Mouse (Mus musculus): Measurements from ENCODE around the gene Rassf3.

Rassf3 gene

GRCm38 (mm10) chr10:121394789-121395325 lies 81.3 kb downstream of the Rassf3 start:
- DNase-seq, result no peak

DNA sequence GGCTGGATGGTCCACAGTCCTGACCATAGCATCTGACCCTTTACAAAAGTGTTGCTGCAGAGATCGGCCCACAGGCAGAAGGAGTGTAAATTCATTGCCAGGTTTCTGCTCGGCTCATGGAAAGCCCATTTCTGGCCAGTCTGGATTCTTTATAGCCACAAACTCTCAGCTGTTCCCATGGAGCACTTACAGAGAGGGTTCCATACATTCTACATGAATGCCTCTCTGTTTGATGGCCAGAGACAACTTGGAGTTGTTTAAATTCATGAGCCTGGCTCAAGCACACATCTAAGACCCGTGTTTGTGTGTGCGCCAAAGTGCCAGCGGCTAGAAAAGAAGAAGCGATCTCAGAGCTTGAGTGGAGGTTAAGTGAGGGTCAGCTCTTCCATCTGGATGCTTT lies 81.9 kb downstream of the Rassf3 start:
- no peak for DNase-seq

DNA sequence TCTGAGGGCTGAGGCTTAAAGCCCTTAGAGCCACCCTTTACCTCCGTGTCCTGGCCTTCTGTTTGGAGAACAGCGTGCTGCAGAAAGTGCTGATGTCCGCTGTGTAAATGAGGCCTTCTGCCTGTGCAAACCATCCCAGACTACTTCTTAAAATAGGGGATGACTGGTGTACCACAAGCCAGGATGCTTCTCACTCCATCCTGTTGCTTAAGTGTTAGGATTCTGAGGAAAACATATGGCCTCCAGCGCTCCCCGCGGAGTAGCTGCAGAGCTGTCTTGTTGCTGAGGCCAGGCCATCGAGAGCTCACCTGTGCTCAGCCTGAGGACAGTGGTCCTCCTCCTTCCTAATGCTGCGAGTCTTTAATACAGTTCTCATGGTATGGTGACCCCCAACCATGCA lies 84.2 kb downstream of the Rassf3 start:
- DNase-seq, result peak; percentile 18

DNA sequence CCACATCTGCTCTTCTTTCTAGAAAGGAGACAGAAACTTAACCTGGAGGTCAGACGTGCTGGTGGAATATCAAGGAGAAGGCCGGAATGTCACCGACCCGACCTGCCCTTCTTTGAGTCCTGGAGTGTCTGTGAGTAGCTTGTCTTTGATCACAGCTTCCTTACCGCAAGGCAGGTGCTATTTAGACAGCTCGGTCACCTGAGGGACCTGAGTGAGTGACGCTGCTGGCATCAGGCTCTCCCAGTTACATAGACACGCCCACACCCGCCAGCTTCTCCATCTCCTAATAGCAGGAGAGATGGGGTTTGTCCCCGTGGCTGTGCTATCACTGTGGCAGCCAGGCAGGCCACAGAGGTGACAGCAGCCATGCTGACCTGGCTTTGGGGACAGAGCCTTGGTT lies 85.5 kb downstream of the Rassf3 start:
- no peak for DNase-seq

- no peak for DNase-seq
These were observed 89.8 kb downstream of the Rassf3 start for GRCm38 (mm10) chr10:121386347-121386746.

GRCm38 (mm10) chr10:121385695-121386094 lies 90.5 kb downstream of the Rassf3 start:
- DNase-seq, result no peak

DNA sequence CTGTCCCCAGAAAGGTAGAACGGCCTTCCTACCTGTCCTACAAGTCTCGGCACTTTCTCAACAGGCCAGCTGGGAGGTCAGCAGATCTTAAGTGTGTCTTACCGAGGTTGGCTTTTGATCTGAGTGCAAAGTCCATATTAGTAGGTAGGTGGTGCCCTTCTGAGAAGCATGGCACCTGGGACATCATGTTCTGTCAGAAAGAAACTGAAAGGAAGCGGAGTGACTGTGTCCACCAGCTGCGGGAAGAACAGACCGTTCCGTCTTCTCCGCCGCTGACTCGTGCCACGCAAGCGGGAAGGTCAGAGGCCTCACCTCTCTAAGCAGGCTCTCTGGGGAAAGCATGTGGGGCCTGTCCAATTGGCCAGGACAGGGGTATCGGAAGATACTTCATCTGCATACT lies 91.4 kb downstream of the Rassf3 start:
- DNase-seq, result no peak

DNA sequence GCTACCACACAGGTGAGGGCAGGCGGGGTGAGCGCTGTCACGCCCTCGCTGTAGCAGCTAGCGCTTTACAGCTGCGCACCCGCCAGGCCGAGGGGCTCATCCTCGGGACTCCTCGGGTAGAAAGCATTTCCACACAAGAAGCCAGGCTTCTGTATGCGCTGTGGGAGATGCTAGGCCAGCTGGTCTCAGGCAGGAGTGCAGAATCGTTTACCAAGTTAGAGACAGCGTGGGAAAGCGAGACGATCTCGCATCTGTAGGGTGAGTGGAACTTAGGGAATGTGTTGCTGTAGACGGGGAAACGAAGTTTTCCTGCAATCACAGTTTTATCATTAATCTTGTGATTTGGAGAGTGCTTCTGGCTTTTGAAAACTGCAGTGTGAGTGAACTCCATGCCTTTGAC lies 94.9 kb downstream of the Rassf3 start:
- no peak for DNase-seq

DNA sequence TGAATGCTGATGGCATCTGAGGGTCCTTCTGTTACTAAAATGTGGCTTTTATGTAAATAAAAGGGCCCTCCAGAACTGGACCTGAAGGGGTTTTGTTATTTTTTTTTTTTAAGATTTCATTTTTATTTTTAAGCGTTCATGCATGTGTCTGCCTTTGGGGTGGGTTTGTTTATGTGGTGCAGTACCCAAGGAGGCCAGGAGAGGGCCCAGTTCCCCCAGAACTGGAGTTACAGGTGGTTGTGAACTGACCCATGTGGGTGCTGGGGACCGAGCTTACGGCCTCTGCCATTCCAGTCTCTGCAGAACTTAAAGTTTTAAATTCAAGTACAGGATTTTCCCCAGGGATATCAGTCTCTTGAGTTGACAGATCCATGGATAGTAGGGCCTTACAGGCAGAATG lies 96.8 kb downstream of the Rassf3 start:
- DNase-seq, result no peak

GRCm38 (mm10) chr10:121376530-121377271 lies 99.4 kb downstream of the Rassf3 start:
- DNase-seq, result no peak

DNA sequence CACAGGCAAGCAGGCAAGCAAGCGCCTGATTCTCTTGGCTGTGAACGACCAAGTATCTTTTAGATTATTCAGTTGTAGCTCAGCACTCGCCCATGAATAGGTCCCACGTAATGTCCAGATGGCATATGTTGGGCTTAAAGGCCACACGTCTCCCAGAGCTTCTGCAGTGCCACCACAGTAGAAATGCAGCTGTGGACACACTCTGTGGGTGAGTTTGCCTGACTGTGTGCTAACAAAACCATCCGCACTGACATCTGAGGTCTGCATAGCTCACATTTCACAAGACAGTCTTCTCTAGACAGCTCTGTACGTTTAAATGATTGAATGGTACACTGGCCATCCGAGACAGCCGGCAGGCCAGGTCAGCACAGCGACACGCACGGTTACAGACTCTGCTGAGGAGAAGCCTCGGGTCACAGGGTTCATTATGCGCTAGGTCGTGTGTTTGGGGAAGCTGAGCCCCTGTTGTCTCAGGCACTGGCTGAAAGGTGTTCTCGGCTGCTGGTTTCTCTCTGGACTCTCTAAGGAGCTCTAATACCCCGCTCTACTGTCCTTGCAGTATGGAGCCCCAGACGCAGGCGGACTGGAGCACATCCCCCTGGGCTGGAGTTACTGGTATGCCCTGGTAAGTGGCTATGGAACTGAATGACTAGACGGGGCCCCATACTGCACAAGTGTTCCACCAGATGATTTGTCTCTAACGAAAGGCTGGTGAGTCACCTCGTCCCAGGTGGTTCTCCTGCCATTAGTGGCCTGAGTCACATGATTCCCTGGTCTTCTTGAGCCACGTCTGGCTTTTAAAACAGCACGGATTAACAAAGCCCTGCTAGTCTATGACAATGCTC lies 100.3 kb downstream of the Rassf3 start:
- no peak for DNase-seq

DNA sequence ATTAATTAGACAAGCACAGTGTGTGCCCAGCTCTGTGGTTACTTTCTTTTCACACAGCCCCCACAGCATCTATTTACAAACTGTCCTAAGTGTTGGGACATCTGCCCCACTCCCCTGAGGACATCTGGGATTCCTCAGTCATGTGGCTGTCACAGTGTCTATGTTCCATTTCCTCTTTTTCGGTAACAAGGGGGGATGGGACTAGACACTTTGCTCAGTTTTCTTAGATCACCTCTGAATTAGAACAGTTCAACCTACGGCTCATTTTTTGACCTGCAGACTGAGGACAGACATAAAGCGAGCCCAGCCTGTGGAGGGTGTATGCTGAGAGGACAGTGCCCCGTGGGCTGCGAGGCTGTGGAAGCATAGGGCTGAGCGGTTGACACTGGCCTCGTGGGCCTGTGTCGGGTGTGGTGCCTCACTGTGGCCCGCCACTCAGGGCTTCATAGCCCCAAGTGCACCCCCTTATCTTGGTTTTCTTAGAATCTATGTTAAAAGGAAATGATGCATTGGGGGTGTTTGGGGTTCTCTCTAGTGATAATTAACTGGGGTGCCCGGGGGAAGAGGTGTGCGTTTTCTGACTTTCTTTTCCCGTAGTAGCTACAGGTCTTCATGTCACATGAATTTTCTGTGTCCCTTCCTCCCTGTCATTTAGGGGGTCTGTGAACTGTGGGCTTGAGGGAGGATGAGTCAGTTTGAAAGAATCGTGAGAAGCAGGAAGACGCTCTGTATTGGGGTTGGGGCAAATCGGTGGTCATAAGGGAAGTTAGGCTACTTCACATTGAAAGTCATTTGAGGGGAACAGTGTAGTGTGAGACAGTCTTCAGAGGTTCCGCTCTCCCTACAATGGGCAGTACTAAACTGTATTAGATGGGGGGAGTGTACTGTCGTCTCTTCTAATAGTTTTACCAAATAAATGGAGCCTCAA lies 101.2 kb downstream of the Rassf3 start:
- DNase-seq, result no peak

DNA sequence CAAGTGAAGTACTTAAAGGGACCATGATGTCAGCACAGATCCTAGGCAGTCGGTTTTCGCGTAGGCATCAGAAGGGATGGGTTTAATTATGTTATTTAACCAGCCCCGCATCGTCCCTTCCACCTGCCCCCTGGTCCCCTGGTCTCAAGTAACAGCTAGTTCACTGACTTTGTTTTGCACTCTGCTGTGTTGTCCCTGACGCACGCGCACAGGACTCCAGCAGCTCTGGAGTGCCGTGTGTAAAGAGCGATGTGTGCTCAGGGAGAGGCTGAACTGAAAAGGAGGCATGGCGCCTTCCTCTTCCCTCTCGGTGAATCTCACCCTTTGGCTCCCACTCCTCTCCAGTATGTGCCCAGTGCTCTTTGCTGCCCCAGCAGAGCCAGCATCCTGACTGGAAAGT lies 102.1 kb downstream of the Rassf3 start:
- DNase-seq, result no peak

GRCm38 (mm10) chr10:121370777-121371176 lies 105.4 kb downstream of the Rassf3 start:
- DNase-seq, result no peak

DNA sequence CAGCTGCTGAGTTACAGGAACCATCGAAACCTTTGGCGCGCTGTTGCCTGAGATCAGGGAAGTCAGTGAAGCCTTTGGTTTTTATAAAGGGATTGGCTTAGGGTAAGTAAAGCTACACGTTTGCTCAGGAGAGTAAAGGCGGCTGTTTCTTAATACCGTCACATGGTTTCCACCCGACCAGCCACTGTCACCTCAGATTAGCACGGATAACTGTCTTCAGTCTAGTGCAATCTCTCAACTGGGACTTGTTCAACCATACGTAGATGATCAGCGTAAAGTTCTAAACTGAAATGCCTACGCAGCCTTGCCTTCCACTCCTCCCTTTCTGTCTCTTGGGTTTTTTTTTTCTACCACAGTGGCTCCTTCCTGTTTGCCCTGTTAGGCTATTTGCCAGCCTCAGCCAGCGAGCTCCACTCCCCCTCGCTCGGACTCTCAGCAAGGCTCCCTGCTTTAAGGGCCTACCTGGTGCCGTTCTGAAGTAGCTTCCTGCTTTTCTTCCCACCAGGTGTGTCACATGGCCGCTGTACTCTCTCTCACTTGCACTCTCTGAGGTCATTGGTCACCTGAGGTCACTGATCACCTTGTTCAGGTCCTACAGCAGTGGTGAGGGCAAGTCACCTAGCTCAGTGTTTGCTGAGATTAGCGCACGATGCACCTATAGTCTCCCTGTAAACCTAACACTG lies 107.2 kb downstream of the Rassf3 start:
- DNase-seq, result no peak

DNA sequence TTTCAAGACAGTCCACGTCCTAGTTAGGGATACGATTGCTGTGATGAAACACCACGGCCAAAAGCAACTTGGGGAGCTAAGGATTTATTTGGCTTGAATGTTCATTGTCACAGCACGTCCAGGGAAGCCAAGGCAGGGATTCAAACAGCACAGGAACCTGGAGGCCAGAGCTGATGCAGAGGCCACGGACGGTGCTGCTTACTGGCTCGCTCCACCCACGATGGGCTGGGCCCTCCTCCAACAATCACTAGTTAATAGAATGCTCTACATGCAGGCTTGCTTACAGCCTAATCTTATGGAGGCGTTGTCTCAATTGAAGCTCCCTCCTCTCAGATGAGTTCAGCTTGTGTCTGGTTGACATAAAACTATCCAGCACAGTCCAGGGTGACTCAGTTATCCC lies 108.4 kb downstream of the Rassf3 start:
- no peak for DNase-seq

GRCm38 (mm10) chr10:121367271-121367670 lies 108.9 kb downstream of the Rassf3 start:
- DNase-seq, result no peak

- DNase-seq, result no peak
These were observed 110.3 kb downstream of the Rassf3 start for GRCm38 (mm10) chr10:121365781-121366272.

- peak; percentile 80 for DNase-seq
These were observed 111.2 kb downstream of the Rassf3 start, which contains the start of gene Gns for GRCm38 (mm10) chr10:121364801-121365564. TSS of gene Gns (plus strand) at chr10:121365090.

- DNase-seq, result peak; percentile 42
These were observed 111.8 kb downstream of the Rassf3 start for GRCm38 (mm10) chr10:121364306-121364705.

- DNase-seq, result no peak
These were observed 112.9 kb downstream of the Rassf3 start for GRCm38 (mm10) chr10:121363201-121363600.

Measured in cerebellum, adult 11 months (tissue).